Mouse (Mus musculus) T-cell, adult 2 months (primary cell): ENCODE results near the gene Nrn1.

ENCODE experiments used
- DNase-seq: peaks from one replicate; pipeline ENCODE4 v3.0.0; 2022; ENCODE audit warnings: low spot score

The Nrn1 gene

DNA sequence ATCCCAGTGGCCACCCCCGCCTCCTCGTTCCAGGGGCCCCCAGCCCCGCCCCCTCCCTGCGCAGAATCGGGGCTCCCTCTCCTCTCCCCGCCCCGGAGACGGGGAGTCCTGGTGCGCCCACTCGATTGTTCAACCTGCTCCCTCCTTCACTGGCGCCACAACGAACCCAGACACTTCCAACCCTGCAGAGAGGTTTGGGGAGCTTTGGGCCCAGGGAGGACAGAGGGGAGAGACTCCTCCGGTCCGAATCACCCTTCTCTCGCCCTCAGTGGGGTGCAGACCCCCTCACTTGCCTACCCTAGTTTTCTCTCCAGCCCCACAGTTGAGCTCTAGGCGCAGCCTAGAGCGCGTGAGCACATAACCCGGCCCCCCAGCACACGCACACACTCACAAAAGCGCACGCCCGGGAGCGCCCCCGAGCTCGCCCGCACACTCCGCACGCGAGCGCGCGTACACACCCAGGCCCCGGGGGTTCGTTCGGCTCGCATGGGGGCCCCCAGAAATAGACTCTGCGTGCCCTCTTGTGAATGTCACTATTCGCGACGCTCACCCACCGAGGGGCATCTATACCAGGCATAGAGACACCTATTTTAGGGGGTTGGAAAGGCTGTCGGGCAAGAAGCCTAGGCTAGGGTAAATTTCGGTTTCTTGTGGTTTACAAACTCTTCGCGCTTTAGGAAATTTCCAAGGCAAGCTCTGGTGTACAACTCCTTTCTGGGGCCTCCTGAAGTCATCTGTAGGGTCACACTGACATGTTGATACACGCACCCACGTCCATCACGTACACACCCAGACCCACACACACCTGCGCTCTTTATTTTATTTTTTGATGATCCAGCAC, at the start of gene Nrn1:
Gene Nrn1 (minus strand): TSS at position 401 of the 841 bp plus-strand sequence.
- DNase-seq, result no peak

DNA sequence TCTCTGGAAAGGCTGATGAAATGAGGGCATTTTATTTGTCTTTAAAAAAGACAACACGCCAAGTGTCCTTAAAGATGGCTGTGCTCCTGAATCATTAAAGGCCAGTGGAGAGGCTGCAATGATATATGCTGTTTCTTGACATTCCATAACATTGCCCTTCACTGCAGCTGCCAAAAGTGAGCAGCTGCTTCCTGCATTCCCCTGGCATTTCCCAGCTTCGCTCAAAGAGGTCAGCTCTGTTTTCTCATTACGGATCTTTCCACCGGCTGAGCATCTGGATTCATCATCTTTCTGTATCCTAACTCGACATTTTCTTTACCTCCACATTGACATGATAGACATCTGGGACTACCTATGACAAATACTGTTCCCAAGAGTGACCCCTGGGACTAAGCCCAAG, 44.7 kb upstream of the Nrn1 start:
- no peak for DNase-seq

DNA sequence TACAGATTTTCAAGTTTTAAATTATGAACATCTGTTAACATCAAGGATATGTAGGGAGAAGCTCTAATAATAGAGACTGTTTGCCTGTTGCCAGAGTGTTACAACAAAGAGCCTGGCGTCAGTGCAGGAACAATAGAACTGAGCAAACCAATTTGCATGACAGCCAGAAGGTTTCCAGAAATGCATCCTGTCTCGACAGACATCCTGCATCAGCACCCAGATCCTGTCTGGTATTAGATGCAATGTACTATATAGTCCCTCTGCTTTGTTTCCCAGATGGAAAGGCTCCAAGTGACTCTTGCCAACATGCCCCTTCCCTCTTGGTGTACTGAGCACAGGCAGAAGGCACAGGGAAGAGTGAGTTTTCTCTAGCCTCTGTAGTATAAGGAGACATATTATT, 31.9 kb upstream of the Nrn1 start:
- no peak for DNase-seq

DNA sequence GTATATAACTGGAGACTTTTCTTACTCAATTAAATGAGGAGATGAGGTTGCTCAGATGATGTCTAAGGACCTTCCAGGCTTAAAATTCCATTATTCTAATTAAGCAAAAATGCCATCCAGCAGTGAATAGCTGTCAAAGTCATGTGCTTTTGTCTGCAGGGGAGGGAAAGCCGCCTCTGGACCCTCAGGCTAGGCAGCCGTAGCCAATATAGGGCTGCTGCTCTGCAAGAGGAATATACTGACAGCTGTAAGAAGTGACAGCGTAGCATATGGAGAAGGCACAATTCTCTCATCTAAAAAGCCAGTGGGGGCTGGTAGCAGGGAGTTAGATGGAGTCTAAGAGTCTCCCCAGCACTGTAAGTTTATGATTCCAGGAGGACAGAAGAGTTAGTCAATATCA, 16.9 kb upstream of the Nrn1 start:
- no peak for DNase-seq

DNA sequence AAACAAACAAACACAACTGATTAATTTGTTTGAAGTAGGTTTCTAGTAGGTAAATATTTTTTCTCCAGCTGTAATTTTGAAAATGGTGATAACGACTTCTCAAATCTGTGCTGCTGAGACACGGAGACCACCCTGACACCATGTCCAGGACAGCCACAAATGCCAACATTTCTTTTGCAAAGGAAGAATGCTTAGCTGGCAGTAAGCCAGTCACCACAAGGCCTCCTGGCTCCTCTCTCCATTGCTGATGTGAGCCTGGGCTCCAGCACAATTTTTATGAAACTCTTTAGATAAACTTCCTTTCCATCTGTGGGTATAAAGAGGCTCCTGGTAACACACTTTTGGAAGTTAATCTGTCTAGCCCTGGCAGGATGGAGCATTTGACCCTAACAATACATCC, 15.1 kb upstream of the Nrn1 start:
- DNase-seq, result no peak

DNA sequence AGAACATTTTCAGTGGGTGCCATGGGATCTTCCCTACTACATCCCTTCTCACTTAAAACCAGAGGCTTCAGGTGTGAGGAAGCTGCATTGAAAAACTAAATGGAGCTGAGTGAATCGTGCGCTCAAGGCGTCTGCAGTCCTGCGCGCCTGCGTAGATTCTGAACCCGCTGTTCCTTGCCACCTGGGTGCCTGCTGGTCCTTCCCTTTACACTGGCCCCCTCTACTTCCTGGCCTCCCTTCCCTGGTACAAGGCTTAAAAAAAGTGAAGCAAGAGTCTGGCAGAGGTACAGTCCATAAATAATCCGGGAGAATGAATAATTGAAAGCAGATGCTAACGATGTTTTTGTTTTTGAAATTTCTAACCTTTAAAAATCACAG, 1.7 kb upstream of the Nrn1 start:
- no peak for DNase-seq

DNA sequence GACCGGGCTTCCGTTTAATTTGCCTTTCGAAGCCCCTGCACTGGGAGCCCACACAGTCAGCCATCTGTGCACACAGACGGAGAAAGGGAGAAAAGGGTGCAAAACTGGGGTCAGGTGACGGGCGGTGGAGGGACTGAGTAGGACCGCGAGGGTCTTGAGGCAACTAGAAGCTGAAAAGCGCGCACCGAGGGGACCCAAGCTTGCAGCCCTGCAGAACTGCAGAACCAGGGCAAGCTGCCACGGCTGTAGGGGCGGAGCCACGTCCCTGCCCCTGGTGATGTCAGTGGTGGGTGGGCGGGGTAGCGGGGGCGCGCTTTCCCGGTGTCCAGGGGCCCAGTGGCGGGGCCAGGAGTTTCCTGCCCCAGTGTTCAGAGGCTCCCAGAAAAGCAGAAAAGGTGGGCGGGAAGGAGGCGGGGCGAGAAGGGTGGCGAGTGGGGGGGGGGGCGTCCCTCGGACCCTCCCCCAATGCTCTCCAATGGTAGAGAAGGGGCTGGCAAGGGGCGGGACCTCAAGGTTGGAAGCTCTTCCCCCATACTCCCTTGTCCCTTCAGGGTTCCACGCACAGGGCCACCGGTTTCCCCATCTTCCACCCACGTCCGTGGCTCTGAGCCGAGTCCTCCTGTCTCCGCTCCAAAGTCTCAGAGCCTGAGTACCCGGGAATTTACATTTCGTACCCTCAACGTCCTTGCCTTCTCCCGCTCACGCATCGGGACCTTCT, 1.1 kb upstream of the Nrn1 start:
- peak; percentile 14 for DNase-seq

DNA sequence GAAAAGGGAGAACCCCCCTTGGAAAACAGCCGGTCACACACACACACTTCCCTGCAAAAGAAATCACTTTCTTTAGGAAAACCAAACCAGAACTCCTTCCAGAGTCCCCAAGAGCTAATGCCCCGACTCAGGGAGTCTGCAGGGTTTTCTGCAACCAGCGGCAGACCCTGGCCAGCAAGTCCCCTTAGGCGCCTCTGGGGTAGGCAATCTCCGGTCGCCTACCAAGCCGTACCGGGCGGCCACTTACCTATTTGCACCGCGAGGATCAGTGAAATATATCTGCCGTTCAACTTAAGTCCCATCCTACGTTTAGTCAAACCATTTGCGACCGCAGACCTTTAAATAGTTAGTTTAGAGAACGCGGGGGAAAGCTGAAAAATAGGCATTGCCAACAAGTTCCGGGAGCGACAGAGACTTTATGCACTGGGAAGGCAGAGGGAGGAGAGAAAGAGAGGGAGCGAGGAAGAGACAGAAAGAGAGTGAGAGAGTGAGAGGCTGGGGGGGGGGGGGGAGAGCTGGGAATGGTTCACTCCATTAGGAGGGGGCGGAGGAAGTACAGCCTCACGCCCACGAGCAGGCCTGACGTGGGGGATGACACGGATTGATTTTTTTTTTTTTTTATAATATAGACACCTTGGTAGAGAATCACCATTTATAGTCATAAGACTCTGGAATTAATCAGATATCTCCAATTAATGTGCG, 791 bp downstream of the Nrn1 start:
- DNase-seq, result no peak

DNA sequence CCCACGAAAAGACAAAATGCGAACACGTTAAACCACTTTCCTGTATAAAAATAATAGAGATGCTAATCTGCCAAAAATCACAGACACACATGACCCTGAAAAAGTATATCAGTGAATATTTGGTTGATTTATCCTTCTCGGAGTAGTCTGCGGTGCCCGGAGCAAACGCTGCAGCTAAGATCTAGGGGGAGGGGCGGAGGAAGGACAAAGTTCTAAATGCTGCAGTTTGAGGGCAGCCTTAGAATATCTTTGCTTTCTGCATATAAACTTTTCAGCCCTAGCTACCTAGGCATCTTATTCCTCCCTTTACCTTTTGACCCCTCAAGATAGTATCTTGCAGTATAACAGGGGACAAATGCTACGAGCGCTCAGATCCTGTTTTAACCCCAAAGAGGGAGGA, 1.4 kb downstream of the Nrn1 start:
- DNase-seq, result peak; percentile 7

DNA sequence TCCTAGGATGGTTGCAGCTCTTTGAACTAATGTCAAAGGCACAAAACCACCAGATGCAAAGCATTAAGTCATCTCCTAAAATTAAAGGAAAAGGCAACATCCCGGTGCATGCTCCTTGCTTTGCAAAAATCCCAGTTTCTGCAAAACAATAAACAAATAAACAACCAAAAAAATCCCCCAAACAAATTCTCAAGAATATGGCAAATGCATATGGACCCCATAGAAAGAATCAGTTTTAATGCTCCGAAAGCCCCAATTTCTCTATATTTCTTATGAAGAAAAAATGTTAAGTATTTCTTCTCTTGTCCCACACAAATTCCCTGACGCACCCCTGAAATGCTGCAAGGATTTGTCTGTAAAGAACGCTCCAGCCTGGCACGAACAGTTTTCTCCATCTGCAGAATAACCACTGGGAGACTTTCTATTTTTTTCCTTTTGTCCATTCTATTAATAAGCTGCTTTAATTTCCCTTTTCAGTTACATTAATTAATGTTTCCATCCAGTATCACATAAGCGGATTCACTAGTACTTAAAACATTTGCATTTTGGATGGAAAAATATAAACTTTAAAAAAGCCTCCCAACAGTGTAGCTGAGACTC, 1.9 kb downstream of the Nrn1 start:
- no peak for DNase-seq

DNA sequence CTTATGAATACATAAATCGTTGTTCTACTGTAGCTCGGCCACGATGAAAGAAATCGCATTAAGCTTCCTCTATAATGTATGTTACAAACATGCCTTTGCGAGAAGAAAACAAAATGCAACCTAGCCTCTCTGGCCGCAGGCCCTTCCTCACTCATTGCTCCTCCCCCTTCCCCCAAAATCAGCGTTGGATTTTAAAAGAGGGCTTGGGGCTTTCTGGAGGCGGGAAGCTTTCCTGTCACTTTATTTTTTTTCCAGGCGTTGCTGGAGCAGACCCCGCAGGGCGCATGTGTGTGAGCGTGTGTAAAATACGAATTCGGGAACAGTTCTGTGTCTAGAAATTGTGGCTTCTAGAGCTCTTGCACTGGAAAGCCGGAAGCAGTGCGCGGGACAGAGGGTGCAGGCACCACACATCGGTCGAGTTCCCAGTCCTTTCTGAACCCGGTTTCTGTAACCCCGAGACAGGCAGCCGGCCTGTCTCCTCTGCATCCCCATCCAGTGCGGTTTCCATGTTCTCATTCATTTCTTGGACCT, 2.9 kb downstream of the Nrn1 start:
- DNase-seq, result no peak

DNA sequence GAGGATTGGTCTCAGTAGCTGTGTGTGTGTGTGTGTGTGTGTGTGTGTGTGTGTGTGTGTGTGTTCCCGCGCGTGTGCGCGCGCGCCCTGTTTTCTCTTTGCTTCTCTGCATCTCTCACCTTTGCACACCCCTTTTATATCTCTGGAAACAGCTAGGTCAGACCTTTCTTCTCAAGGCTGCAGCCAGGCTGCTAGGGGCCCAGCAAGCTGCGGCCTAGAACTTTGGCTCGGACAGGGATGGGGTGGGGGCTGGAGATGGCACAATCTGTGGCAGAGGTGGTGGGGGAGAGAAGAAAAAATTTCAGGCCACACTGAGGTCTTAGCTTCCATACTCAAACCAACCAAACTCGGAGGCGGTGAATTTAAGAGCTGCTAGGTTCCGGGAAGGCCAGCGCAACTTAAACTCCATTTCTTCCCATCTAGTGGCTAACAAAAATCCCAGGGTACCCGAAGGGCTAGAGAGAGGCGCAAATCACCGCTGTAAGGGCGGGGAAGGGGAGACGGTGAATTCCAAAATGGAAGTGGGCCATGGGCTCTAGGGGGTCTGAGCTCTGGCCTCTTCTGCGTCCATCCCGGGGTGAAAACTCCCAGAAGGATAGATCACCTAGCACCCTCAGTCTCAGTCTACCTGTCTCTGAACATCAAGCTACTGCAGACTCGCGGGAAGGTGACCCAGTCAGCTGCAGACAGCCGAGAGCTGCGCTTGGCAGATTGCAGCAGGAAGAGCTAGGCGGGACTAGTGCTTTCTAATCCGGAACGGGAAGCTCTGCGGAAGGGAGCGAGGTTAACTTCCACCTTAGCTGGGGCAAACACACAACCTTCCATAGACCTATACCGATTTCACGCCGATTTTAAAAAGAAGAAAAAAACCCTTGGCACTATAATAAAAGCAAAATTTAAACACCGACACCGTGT, 3.7 kb downstream of the Nrn1 start:
- peak; percentile 50 for DNase-seq

DNA sequence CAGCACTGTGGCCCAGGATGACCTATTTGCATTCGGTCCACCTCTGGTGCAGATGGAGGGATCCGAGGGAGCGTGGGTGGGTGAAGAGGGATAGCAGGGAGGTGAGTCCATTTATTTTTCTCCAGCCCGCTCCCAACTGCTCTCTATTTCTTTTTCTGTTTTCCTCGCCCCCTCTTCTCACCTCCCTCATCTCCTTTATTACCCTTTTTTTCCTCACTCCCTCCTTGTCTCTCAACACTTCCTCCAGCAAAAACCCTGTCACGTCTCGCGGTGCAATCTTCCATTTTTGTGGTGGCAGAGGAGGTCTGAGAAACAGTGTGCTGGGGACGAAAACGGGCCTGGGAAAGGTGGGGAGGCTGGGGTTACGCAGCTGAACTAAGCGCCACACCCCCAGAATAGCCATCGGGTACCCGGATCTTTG, 4.6 kb downstream of the Nrn1 start:
- no peak for DNase-seq

DNA sequence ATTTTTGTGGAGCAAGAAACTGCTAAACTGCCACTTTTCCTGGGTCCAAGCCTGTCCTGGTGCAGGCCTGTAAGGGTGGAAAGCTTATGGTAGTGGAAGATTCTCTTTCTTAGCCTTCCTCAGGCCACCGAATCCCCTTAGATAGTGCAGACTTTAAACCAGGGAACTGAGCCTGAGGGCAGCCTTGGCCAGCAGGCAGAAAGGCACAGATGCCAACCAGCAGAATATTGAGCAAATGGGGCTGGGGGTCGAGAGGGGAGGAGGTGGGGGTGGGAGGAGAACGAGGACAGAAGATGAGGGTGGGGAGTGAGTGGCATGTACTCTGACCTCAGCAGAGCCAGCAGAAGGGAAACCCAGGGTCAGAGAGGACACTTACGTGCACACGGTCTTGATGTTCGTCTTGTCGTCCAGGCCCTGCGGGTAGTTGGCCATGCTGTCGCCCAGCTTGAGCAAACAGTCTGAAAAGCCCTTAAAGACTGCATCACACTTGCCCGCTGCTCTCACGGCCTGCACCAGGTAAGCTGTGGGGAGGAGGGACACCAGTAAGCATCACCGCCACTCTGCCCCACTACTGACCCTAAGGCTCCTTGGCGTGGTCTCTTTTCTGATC, 5.1 kb downstream of the Nrn1 start:
- no peak for DNase-seq

DNA sequence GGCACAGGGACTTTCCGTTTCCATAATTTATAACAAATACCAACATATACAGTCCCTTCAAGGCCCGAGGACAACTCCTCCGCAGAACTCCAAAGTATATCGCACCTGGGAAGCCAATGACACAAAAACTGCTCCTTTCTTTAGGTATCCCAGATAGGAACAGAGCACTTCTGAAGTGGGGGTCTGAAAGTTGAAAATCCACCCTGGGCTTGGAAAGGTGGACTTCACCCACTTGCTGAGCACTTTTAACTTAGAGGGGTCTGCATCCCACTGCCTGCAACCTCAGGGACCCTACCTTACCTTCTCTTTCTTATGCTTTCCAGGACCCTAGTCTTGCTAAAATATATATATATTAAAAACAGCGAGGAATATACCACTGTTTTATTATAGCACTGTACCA, 6.4 kb downstream of the Nrn1 start:
- no peak for DNase-seq

DNA sequence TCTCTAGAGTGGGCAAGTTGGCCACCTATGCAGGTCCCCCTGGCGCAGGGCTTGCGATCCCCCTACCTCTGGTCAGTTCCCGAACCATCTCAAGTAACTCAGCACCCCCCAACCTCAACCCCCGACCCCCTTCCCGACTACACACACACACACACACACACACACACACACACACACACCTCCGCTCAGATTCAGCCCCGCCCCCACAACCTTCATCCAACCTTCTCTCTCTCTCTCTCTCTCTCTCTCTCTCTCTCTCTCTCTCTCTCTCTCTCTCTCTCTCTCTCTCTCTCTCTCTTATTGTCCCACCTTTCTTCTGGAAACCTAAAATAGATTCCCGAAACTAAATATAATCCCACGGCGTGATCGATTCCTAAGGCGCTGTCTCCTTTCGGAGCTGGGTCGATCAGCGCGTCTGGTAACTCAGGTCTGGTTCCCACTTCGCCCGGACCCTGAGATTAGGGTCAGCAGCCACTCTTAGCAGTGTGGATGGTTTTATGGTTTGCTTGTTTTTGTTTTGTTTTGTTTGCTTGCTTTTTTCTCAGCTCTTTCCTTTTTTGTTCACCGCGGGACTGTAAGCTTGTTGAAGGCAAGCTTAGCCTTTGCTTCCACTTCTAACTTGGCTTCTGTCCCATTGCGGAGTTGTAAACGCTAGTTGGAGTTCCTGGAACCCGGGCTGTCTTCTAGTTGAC, 7.0 kb downstream of the Nrn1 start:
- DNase-seq, result no peak

DNA sequence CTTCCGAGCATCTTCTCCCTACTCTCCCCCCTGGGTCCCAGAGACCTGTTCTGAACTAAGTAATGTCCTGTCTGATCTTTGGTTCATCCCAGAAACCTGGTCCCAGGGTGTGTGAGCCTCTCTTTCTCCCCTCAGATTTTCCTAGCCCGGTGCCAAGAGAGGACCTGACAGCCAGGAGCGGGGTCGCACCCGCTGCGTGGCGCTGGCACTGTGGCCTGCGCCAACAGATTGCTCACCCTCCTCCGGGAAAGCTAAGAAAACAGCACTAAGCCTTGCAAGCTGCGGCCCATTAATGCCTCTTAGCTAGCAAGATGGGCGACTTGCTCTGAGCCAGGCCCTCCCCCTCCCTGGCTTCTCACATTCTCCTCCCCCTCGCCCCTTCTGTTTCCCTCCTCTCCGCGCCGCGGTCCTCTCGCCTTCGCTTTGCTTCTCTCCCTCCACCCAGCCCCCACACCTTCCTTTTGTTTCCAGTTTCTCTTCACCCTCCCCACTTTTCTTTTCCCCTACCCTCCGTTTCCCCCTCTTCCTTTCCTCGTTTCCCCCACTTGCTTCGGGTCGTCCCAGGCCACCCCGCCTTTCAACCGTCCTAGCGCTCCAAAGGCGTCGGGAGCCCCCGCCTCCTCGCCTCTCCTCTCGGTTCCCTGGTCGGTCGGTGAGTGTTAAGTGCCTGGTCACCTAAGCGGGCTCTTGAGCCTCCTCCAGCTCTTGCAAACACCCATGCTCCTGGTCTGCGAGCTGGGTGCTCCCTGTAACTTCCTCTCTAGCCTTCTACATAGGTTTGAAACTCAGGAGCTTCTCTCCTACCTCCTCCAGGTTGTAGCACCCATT, 7.8 kb downstream of the Nrn1 start:
- peak; percentile 42 for DNase-seq

DNA sequence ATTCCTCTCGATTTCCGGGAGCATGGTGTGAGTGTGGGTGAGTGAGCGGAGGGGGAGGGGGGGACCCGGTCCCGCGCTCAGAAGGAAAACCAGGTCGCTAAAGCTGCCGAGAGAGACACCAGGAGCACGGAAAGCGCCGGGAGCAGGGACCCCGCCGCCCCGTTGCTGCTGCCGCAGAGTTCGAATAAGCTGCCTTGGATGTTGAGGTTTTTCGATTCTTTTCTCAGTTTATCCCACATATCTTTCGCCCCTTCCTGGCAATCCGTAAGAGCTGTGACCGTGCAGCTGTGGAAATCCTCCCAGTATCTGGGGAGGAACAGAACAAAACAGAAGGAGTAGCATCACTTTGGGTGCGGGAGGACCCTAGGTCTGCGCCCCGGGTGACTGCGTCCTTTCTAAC, 8.4 kb downstream of the Nrn1 start:
- peak; percentile 2 for DNase-seq

DNA sequence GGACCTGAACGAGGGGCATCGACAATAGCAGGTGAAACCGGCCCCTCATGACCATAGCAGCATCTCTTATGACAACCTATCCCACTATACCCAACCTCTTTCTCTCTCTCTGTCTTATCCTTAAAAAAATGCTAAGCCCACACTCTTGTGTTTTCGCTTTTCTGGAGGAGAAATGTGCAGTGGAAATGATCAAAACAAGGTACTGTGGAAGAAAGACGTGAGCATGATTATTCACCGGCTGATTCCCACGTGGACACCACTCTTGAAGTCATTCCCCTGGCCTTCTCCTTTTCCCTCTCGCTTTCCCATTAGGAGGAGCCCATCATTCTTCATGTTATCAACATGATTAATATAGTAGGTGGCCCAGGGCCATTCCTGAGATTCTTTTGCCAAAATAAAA, 9.1 kb downstream of the Nrn1 start:
- DNase-seq, result no peak
